Mouse (Mus musculus) gastrocnemius, postnatal 36 days (tissue): ENCODE measurements around the gene Hmgcl. TPM values are rescaled to one million over a fixed set of nuclear protein-coding genes. Genes with fewer than 3 reads are reported as not detected.

Experiments used
- DNase-seq, 2 experiments: peaks; one replicate each; pipeline ENCODE4 v3.0.0; 2022
- intact Hi-C: fragments of 180-260 bp; cut with DNase I; formaldehyde crosslinking; loops from one replicate; pipeline ENCODE4 v1.15.1; 2025
- total RNA-seq, 2 experiments: library from RNA; stranded (reverse); gene quantifications; 2 replicates each; pipeline ENCODE4 v1.2.3; 2021

Hmgcl gene
- total RNA-seq, 2 experiments from 2014 or later, result 38.7 to 39.0 TPM

GRCm38 (mm10) chr4:135954241-135954640 lies 8.0 kb downstream of the Hmgcl start:
- intact Hi-C loops, result no loop called here
- peak; percentile 56 to 72 for DNase-seq

GRCm38 (mm10) chr4:135955886-135956285 lies 9.6 kb downstream of the Hmgcl start:
- no peak for DNase-seq
- intact Hi-C loops, result no loop called here

GRCm38 (mm10) chr4:135958354-135958753 lies 12.1 kb downstream of the Hmgcl start:
- DNase-seq, result no peak

GRCm38 (mm10) chr4:135960717-135961116 lies 14.5 kb downstream of the Hmgcl start:
- intact Hi-C loops, result no loop called here
- DNase-seq, result peak; percentile 67 to 74

More at GRCm38 (mm10) chr4:135958354-135958753, 12.1 kb downstream of the Hmgcl start:
- intact Hi-C loops, result no loop called here

GRCm38 (mm10) chr4:135961709-135962108 lies 15.5 kb downstream of the Hmgcl start:
- intact Hi-C loops, result no loop called here
- no peak for DNase-seq

- intact Hi-C loops, result no loop called here
- no peak for DNase-seq
Measured at GRCm38 (mm10) chr4:135962198-135962597, 15.9 kb downstream of the Hmgcl start.

- DNase-seq, result no peak
- intact Hi-C loops, result no loop called here
Measured at GRCm38 (mm10) chr4:135962946-135963345, 16.7 kb downstream of the Hmgcl start.

GRCm38 (mm10) chr4:135963457-135964193 lies 17.4 kb downstream of the Hmgcl start, which contains the start of gene Gale:
Gene Gale, plus strand, starts transcription at chr4:135963727.
- DNase-seq, result peak; percentile 86 to 93

GRCm38 (mm10) chr4:135964426-135964825 lies 18.2 kb downstream of the Hmgcl start:
- intact Hi-C loops, result no loop called here
- no peak for DNase-seq

More at GRCm38 (mm10) chr4:135963457-135964193, 17.4 kb downstream of the Hmgcl start, which contains the start of gene Gale:
- intact Hi-C loops, result no loop called here

- intact Hi-C loops, result no loop called here
- no peak for DNase-seq
Measured at GRCm38 (mm10) chr4:135965113-135965512, 18.9 kb downstream of the Hmgcl start.

- intact Hi-C loops, result no loop called here
- no peak for DNase-seq
Measured at GRCm38 (mm10) chr4:135966283-135966682, 20.0 kb downstream of the Hmgcl start.

- intact Hi-C loops, result no loop called here
- DNase-seq, result no peak
Measured at GRCm38 (mm10) chr4:135967086-135967760, 21.0 kb downstream of the Hmgcl start.

GRCm38 (mm10) chr4:135968271-135968869 lies 22.1 kb downstream of the Hmgcl start:
- DNase-seq, result no peak
- intact Hi-C loops, result no loop called here

- intact Hi-C loops, result no loop called here
- no peak for DNase-seq
Measured at GRCm38 (mm10) chr4:135969070-135969750, 23.0 kb downstream of the Hmgcl start.

- DNase-seq, result no peak
- intact Hi-C loops, result no loop called here
Measured at GRCm38 (mm10) chr4:135970585-135970984, 24.3 kb downstream of the Hmgcl start.

GRCm38 (mm10) chr4:135971805-135972555 lies 25.7 kb downstream of the Hmgcl start:
- no peak for DNase-seq

GRCm38 (mm10) chr4:135972556-135972906 lies 26.3 kb downstream of the Hmgcl start, which contains the start of gene Lypla2:
Gene Lypla2, minus strand, starts transcription at chr4:135972626.
- peak; percentile 82 to 88 for DNase-seq
- intact Hi-C loops, result no loop called here

More at GRCm38 (mm10) chr4:135971805-135972555, 25.7 kb downstream of the Hmgcl start:
- intact Hi-C loops, result no loop called here

- intact Hi-C loops, result no loop called here
- no peak for DNase-seq
Measured at GRCm38 (mm10) chr4:135972911-135973811, 26.9 kb downstream of the Hmgcl start.

- intact Hi-C loops, result no loop called here
Measured at GRCm38 (mm10) chr4:135976146-135976545, 29.9 kb downstream of the Hmgcl start.

More at GRCm38 (mm10) chr4:135976146-135976545, 29.9 kb downstream of the Hmgcl start:
- DNase-seq, result no peak
